Mouse (Mus musculus) granulocyte monocyte progenitor cell, adult 5-6 weeks (primary cell): ENCODE measurements around the gene Ccnyl1. TPM values are rescaled to one million over a fixed set of nuclear protein-coding genes. Genes with fewer than 3 reads are reported as not detected.
A peak's percentile ranks its signal among the peaks of the same experiment; 100 is the strongest.
"Not testable (repeated sequence)": the region's sequence is repeated elsewhere in the genome, so short reads cannot be mapped to it uniquely, and the experiment has no call there.

Source experiments
- ATAC-seq: replicated peaks from 2 replicates; pipeline ENCODE4 v1.8.0; 2016; ENCODE audit warnings: mild to moderate bottlenecking, moderate TSS enrichment, inconsistent platforms; ENCODE audit not compliant: poor library complexity, severe bottlenecking
- total RNA-seq, 2 experiments: library from RNA; stranded (forward) in 1 of 2; stranded (reverse) in 1 of 2; fragments of 200-712, 200-1000 nt in 1 of 2; fragments of >200 nt in 1 of 2; fragmentation: Nextera tagmentation in 1 of 2; gene quantifications; 2 replicates each; pipeline ENCODE4 v1.2.3; 2014 to 2017

Ccnyl1 gene
- total RNA-seq (2014; fragmentation: Nextera tagmentation) = 7.6 and 7.8 TPM in 2 replicates
- total RNA-seq (2017) = 5.1 and 7.6 TPM in 2 replicates

DNA sequence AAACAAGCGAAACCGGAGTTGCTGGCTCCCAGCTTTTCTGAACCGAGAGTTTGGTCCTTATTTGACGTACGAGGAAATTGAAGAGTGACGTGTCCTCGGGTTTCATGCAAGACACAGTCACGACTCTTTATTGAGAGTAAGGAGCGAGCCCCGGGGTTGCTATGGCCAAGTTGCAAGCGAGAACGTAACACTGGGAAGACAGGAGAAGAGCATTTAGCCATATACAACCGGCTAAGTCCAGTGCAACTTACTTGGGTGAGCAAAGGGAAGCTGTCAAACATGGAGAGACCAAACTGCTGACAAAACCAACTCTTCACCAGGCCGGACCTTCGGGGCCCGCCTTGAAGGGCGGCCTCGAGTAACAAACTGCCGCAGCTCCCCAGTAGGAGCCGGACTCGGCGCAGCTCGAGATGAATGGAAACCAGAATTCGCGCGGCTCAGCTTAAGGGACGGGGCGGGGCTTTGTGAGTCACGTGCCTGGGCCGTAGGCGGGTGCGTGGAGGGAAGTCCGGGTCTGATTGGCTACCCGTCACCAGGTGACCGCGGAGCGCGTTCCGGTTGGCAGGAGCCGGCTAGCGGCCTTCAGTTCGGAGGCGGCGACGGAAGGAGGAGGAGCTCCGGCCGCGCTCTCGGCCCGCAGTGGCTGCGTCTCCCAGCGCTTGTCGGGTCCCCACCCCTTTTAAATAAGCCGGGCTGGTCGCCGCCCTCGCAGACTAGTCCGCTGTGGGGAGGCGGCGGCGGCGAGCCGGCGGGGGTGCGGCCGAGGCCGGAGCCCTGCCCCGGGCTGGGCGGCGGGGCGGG is at the start of gene Ccnyl1:
Gene Ccnyl1, plus strand, starts transcription at position 243 of the 801 bp plus-strand sequence.
- peak; percentile 94 for ATAC-seq

- no peak for ATAC-seq
Observed at GRCm38 (mm10) chr1:64641069-64641468, 49.2 kb upstream of the Ccnyl1 start.

DNA sequence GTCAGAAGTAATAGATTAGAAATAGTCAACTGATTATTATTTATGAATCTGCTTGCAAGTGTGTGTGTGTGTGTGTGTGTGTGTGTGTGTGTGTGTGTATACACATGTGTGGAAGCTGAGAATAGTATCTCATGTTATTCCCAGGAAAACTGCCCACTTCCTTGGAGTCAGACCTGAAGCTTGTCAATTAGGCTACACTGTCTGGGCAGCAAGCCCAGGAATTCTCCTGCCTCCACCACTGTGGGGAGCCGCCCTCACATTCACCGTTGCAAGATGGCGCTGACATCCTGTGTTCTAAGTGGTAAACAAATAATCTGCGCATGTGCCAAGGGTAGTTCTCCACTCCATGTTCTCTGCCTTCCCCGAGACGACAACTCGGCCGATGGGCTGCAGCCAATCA is 47.7 kb upstream of the Ccnyl1 start:
- ATAC-seq = not testable (repeated sequence)

DNA sequence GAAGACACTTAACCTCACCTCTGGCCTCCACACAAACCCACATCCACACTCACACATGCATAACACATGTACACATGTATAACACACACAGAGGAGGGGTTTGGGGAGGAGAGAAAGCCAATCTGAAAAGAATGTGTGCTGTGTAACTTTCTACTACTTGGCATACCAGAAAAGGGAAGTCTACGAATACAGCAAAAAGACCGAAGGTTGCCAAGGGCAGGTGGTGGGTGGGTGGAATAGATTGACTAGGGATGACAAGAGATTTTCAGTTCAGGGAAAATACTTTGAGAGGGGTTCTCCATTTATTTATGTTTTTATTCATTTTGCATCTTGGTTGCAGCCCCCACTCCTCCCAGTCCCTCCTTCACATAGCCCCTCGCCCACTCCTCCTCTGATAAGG is 45.7 kb upstream of the Ccnyl1 start:
- no peak for ATAC-seq

- ATAC-seq = no peak
Observed at GRCm38 (mm10) chr1:64649362-64650124, 40.7 kb upstream of the Ccnyl1 start.

DNA sequence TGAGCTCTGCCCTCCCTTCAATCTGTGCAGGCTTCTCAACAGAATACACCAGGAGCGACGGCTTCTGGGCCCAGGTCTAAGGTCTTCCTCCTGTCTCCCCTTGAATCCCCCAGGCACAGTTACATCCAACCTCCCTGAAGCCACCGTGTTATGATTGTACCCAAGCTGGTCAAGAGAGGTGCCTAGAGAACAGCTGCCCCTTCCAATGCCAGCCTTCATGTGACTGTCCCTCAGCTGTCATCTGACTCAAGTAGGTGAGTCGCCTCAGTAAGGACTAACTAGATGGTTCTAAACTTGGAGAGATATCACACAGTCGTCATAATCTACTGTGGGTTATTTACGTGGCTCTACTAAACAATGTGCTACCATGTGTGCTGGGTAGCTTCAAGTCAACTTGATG is 36.6 kb upstream of the Ccnyl1 start:
- no peak for ATAC-seq

- ATAC-seq = no peak
Observed at GRCm38 (mm10) chr1:64655415-64655814, 34.8 kb upstream of the Ccnyl1 start.

GRCm38 (mm10) chr1:64656423-64657129 is 33.7 kb upstream of the Ccnyl1 start:
- ATAC-seq = no peak

GRCm38 (mm10) chr1:64658876-64659275 is 31.4 kb upstream of the Ccnyl1 start:
- ATAC-seq = no peak

- no peak for ATAC-seq
Observed at GRCm38 (mm10) chr1:64667111-64667633, 23.1 kb upstream of the Ccnyl1 start.

DNA sequence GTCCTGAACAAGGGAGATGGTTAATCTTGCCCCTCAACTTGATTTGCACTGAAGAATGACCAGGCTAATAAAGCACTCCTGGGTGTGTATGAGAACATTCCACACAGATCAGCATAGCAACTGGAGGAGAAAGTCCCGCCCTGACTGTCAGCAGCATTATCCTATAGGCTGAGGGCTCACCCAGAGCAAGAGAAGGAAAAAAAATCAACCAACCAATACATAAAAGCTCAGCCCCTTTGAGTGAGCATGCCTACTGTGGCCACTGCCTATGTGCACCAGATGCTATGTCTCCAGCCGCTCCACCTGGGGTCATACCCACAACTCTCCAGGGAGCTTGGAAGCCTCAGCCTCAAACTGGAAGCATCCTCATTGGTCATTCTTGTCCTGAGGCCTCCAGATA is 20.8 kb upstream of the Ccnyl1 start:
- ATAC-seq = no peak

DNA sequence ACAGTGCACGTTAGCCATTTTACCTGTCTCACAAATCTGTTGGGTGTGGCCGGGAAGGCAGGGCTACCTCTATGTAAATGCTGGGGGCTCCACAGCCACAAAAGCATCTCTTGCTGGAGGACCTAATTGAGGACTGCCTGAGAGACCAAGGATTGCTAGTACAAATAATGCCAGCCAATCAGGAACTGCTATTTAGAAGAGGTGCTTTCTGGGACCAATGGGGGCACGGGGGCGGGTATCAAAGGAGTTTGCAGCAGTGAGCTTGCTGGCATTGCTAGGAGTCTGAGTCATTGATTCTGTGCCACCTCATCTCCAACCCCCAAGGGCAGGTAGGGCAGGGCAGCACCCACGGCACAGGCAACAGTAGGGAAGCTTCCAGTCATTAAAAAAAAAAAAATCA is 16.3 kb upstream of the Ccnyl1 start:
- no peak for ATAC-seq

DNA sequence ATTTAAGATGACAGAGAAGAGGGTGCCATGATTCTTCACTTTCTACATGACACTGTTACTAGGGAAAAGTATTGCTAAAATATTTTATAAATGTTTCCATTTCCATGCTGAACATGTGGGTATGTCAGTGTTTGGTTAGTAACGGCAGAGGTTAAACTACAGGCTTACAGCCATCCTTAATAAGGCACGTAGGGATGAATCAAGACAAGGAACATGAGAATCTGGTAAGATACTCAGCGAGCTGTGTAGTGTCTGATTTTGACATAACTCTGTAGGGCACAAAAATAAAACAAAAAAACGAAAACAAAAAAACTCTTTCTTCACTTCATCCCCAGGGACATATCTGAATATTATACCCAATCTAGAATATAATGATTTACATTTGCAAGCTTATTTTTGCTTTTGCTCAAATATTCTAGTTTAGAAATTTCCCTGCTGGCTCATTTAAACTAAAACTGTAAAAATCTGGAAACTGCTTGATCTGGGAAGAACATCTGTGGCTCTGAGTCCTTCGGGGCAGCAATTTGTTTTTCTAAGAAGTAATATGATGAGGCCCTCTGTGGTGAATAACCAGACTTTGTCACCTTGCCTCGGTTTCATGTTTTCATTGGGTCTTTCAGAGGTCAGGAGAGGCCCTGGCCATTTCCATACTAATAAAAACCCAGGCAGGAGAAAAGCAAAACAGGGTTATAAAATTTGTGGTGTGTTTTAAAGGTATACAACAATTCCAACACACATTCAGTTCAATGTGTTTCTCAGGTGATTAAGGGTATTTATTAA is 14.0 kb upstream of the Ccnyl1 start:
- ATAC-seq = no peak

DNA sequence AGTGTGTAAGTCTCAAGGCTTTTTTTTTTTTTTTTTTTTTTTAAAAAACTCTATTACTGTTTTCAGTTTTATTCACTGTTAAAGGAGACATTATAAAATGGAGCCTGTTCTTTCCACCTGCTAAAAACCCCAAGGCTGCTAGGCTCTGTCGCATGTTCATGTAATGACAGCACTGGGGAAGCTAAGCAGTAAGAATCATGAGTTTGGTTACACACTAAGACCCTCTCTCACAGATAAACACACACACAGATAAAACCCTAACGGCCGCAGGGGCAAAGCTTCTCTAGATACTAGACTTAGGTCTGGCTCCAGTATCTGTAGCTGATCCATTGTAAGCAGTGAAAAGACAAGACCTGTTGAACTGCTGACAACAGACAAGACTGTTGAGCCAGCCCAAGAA is 8.8 kb upstream of the Ccnyl1 start:
- ATAC-seq = no peak

DNA sequence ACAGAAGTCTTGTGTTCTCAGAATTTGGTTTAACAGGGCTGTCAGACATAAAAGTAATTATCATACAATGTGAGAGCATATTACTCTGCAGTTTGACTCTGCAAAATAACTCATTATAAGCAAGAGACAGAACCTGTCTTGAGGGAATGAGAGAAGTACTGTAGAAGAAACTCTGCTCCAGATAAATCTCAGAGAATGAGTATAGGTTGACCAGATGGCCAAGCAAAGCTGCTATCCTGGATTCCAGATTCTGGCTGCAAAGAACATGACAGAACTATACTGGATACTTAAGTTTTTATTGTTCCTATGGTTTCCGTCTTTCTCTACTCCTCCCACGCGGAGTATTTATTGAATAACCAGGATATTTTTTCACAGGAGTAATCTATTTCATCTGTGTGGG is 7.2 kb upstream of the Ccnyl1 start:
- ATAC-seq = no peak

DNA sequence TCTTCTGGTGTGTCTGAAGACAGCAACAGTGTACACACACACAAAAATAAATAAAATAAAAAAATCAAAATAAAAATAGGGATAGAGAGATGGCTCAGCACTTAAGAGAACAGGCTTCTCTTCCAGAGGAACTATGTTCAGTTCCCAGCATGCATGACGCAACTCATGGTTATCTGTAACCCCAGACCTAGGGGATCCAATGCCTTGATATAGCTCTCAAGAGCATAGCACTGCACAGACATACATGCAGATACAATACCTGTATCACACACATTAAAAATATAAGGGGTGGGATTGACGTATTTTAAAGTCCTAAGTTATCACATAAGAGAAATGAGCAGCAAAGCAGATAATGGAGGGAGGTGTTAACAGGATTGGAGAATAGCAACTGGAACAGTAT is 5.8 kb upstream of the Ccnyl1 start:
- no peak for ATAC-seq

GRCm38 (mm10) chr1:64688046-64688445 is 2.2 kb upstream of the Ccnyl1 start:
- ATAC-seq = peak; percentile 21

- ATAC-seq = 0 out of 2 replicates have a peak, but pooled peaks have one; percentile 1
Observed at GRCm38 (mm10) chr1:64689561-64690212, 568 bp upstream of the Ccnyl1 start.

DNA sequence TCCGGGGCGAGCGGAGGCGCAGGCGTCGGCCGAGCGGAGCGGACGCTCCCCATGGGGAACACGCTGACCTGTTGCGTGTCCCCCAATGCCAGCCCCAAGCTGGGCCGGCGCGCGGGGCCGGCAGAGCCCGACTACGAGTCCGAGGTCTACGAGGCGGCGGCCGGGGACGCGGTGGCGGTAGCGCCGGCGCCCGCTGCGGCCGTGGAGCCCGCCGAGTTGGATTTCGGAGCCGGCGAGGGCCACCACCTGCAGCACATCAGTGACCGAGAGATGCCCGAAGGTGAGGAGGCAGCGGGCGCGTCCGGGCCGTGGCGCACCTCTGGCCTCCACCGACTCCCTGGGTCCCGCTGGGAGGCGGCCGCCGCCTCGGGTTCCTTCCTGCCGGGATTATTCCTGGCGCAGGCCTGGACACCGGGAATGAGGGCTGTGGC is 881 bp downstream of the Ccnyl1 start:
- ATAC-seq = 0 out of 2 replicates have a peak, but pooled peaks have one; percentile 1
